Mouse (Mus musculus) midbrain, postnatal 0 days (tissue): ENCODE results near the gene Zc3h7b. TPM values are rescaled to one million over a fixed set of nuclear protein-coding genes. Genes with fewer than 3 reads are reported as not detected.

Experiments used
- ATAC-seq: fragments of 200-750 bp; cut with Nextera tagmentation; 2 replicates; pipeline ENCODE4 v1.8.0; 2017; ENCODE audit warnings: moderate number of reproducible peaks, mild to moderate bottlenecking, moderate TSS enrichment, moderate library complexity; ENCODE audit not compliant: low FRiP score
- DNase-seq: peaks from one replicate; pipeline ENCODE4 v3.0.0-alpha.2; 2015; ENCODE audit warnings: low spot score
- H3K27ac ChIP-seq: fragments of 300-500 bp; sonication (generic); 2 replicates; pipeline ENCODE4 v1.5.1; 2014; ENCODE audit warnings: low read depth, mild to moderate bottlenecking, low read length, mixed read lengths
- H3K27me3 ChIP-seq: fragments of 300-500 bp; sonication (generic); 2 replicates; pipeline ENCODE4 v1.6.1; 2014; ENCODE audit warnings: low read length, control low read depth, mixed read lengths; ENCODE audit not compliant: insufficient read depth
- H3K36me3 ChIP-seq: fragments of 300-500 bp; sonication (generic); 2 replicates; pipeline ENCODE4 v1.6.1; 2014; ENCODE audit warnings: low read length, control low read depth, mixed read lengths; ENCODE audit not compliant: insufficient read depth
- H3K4me1 ChIP-seq: fragments of 300-500 bp; sonication (generic); 2 replicates; pipeline ENCODE4 v1.6.1; 2014; ENCODE audit warnings: mild to moderate bottlenecking, control low read depth, antibody characterized with exemption, low read length, mixed read lengths; ENCODE audit not compliant: insufficient read depth
- H3K4me2 ChIP-seq: fragments of 300-500 bp; sonication (generic); 2 replicates; pipeline ENCODE4 v1.6.1; 2014; ENCODE audit warnings: low read depth, mild to moderate bottlenecking, low read length, mixed read lengths; ENCODE audit not compliant: poor library complexity, severe bottlenecking
- H3K4me3 ChIP-seq: fragments of 300-500 bp; sonication (generic); 2 replicates; pipeline ENCODE4 v1.5.1; 2014; ENCODE audit warnings: low read depth, mild to moderate bottlenecking, low read length, moderate library complexity
- H3K9ac ChIP-seq: fragments of 300-500 bp; sonication (generic); replicated peaks from 2 replicates; pipeline ENCODE4 v1.6.1; 2014; ENCODE audit warnings: mild to moderate bottlenecking, low read length, moderate library complexity, mixed read lengths; ENCODE audit not compliant: poor library complexity, severe bottlenecking
- H3K9me3 ChIP-seq: fragments of 300-500 bp; sonication (generic); 2 replicates; pipeline ENCODE4 v1.6.1; 2016; ENCODE audit warnings: low read length, control low read depth
- CTCF ChIP-seq: IDR thresholded peaks from 2 replicates; pipeline ENCODE4 v1.5.1; 2016; ENCODE audit warnings: antibody characterized with exemption, mild to moderate bottlenecking
- WGBS: fragments of 180-500 bp; shearing (Covaris S2); extraction: QIAGEN DNeasy Blood & Tissue Kit; methylation state at CpG from one replicate; pipeline ENCODE4 v1.1.7; 2014; 5-methylcytosine and 5-hydroxymethylcytosine counted together
- polyA plus RNA-seq: library from polyadenylated mRNA; unstranded; fragments of >200 nt; fragmentation: Nextera tagmentation; extraction: Ambion mirVana; gene quantifications from 2 replicates; pipeline ENCODE4 v1.2.1, GENCODE M21; 2015
- total RNA-seq: library from RNA; depleted of rRNA; stranded (reverse); fragments of >200 nt; gene quantifications from 2 replicates; pipeline ENCODE4 v1.2.3, GENCODE M21; 2014

The Zc3h7b gene
- total and polyA plus RNA-seq, 2 experiments from 2014 or later = 43.9 to 154 TPM

DNA sequence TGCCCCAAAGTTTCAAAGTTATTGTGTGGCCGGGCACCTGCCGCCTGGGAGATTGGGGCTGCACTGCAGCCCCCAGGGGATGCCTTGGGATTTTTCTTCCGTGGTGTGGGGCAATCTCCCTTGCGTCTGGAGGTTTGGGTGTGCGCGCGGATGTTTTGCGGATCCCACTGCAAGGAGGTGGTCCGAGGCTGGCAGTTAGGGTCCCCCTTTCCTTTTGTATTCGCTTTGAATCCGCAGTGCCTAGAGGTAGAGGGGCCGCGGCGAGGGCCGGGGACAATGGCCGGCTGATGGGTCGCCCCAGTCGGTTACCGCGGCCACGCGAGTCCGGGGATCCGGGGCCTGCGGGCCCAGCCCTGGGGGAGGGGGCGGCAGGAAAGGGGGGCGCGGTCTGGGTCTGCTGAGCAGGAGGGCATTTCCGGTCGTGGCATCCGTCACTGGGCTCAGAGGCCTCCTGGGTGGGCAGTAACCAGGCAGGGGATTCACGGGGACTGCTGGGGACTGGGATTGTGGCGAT lies 801 bp downstream of the Zc3h7b start:
- 2% methylated on average over 33 of the region's 33 CpGs for WGBS
- peaks cover 3% of the 10 kb centered on the region; the same call in 1 of the 2 replicates for H3K4me1 ChIP-seq
- DNase-seq (peak; percentile 80), ATAC-seq (peak; percentile 80)
- TF ChIP-seq CTCF = no peak
- H3K4me2 ChIP-seq = peak overlapping the region; percentile 85
- peak overlapping the region; percentile 99 for H3K9ac ChIP-seq
- H3K27me3 ChIP-seq = no peaks in the 10 kb centered on the region
- H3K4me3 ChIP-seq = peak overlapping the region; percentile 97
- no peaks in the 10 kb centered on the region for H3K36me3 ChIP-seq
- H3K27ac ChIP-seq = peak overlapping the region; percentile 95
- H3K9me3 ChIP-seq = no peaks in the 10 kb centered on the region

DNA sequence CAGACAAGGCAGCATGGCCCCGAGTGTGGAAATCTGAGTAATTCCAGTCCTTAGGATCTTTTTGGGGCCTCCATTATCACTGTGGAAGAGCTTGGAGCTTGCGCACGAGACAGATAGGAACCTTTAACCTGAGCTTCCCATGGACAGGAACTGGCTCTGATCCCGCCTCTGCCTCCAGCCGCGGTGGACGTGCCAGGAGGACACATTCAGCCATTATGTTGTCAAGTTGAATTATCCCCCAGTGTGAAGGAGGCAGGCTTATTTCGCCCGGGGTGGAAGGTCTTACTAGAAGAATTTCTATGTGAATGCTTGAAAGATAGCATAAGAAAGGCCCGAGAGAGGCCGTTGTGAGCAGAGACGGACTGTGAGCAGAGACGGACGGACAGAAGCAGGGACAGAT lies 4.9 kb downstream of the Zc3h7b start:
- Histone ChIP-seq H3K27me3 (no peaks in the 10 kb centered on the region), H3K4me1 (peaks cover 3% of the 10 kb centered on the region; the same call in 1 of the 2 replicates), H3K9me3 (no peaks in the 10 kb centered on the region), H3K9ac (no peak overlapping the region), H3K36me3 (peaks cover 5% of the 10 kb centered on the region; the same call in 1 of the 2 replicates), H3K27ac (no peak overlapping the region), H3K4me3 (no peak overlapping the region), H3K4me2 (no peak overlapping the region)
- ATAC-seq (no peak), DNase-seq (no peak)
- TF ChIP-seq CTCF = no peak
- WGBS = 26% methylated on average over 14 of the region's 14 CpGs

DNA sequence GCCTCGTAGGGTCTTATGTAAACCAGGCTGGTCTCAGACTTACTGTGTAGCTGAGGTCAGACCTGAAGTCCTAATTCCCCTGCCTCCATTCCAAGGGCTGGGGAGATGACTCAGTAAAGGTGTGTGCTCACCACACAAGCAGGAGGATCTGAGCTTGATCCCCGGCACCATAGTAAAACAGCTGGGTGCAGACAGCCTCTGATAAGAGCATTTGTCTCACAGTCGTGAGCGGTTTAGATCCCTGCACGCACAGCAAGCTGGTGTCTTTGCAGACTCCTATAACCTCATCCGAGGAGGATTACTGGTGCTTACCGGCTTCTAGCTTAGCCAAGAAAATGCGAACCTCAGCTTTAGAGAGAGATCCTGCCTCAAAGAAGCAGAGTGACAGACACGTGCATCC lies 8.8 kb downstream of the Zc3h7b start:
- Histone ChIP-seq H3K4me2 (no peak overlapping the region), H3K27ac (no peak overlapping the region), H3K36me3 (peaks cover 7% of the 10 kb centered on the region; the same call in 1 of the 2 replicates), H3K27me3 (no peaks in the 10 kb centered on the region), H3K4me3 (no peak overlapping the region), H3K9me3 (no peaks in the 10 kb centered on the region), H3K9ac (no peak overlapping the region), H3K4me1 (no peaks in the 10 kb centered on the region)
- no peak for DNase-seq
- ATAC-seq = no peak
- 94% methylated on average over 9 of the region's 9 CpGs for WGBS
- no peak for TF ChIP-seq CTCF

DNA sequence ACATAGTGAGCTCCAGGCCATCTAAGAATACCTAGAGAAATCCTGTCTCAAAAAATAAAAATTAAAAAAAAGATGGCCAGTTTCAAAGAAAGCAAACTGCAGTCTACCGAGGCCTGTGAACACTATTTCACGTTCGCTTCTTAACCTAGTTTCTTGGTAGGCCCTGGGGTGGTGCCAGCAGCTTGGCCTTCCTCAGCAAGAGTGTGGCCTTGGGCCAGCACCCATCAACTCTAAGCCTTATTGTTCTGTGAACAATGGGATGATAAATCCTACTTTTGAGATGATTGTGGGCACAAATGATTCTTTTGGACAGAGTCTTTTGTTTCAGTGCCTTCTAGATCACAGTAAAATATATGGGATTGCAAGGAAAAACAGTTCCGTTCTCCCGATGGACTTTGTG lies 13.8 kb downstream of the Zc3h7b start:
- Histone ChIP-seq H3K4me3 (no peak overlapping the region), H3K4me1 (no peaks in the 10 kb centered on the region), H3K27ac (no peak overlapping the region), H3K27me3 (no peaks in the 10 kb centered on the region), H3K9me3 (no peaks in the 10 kb centered on the region), H3K9ac (no peak overlapping the region), H3K4me2 (no peak overlapping the region), H3K36me3 (peaks cover 2% of the 10 kb centered on the region; the same call in 1 of the 2 replicates)
- DNase-seq (no peak), ATAC-seq (no peak)
- WGBS = 76% methylated on average over 5 of the region's 5 CpGs
- TF ChIP-seq CTCF = no peak

DNA sequence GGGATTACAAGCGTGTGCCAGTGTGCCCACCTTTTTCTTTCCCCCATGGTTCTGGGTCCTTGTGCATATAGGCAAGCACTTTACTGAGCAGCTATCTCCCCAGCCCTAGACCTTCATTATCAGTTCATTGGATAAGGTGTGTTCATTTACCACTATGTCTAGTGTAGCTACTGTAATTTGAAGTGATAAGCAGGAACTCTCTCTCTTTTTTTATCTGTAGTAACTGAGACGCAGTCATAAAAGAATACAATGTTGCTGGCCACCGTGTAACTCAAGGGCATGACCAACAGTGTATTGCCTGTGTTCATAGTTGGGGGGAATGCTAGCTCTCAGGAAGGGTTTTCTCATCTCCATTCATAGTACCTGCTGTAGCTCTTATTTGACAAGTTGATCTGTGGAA lies 14.7 kb downstream of the Zc3h7b start:
- Histone ChIP-seq H3K4me3 (no peak overlapping the region), H3K27me3 (no peaks in the 10 kb centered on the region), H3K4me1 (no peaks in the 10 kb centered on the region), H3K27ac (no peak overlapping the region), H3K9ac (no peak overlapping the region), H3K36me3 (peaks cover 2% of the 10 kb centered on the region; the same call in 1 of the 2 replicates), H3K9me3 (no peaks in the 10 kb centered on the region), H3K4me2 (no peak overlapping the region)
- 90% methylated on average over 3 of the region's 3 CpGs for WGBS
- ATAC-seq = no peak
- no peak for TF ChIP-seq CTCF
- no peak for DNase-seq

DNA sequence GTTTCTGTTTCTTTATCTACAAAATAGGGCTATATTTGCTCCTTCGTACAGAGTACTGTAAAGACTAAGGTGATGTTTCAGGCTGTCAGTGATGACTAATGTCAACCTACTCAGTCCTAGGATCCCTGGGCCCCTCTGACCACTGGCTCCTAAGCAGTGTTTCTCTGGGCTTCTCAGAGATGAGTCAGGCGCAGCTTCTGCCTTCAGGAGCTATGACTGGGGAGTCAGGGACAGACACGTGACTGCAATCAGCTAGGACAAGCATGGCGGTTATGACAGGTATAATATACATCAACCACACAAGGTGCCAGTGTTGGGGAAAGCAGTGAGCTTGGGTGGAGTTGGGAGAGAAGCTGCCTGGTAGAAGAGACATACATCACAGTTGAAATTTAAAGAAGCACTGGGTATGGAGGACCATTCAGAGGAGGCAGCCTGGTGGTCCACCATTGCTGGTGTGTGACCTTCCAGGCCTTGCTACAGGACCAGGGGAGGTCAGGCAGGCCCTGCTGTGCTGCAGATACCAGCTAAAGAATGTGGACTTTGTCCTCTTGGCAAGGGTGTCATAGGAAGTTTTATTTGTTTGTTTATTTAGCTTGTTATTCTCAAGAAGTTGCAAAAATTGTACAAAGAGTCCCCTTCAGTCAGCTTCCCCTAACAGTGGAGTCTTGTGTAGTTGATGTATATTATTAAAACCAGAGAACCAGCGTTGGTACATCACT lies 15.7 kb downstream of the Zc3h7b start:
- H3K4me1 ChIP-seq = no peaks in the 10 kb centered on the region
- H3K4me3 ChIP-seq = no peak overlapping the region
- no peaks in the 10 kb centered on the region; the same call in 1 of the 2 replicates for H3K36me3 ChIP-seq
- no peaks in the 10 kb centered on the region for H3K27me3 ChIP-seq
- no peak overlapping the region for H3K9ac ChIP-seq
- WGBS = 95% methylated on average over 5 of the region's 5 CpGs
- no peaks in the 10 kb centered on the region for H3K9me3 ChIP-seq
- ATAC-seq = no peak
- DNase-seq = no peak
- H3K27ac ChIP-seq = no peak overlapping the region
- no peak for TF ChIP-seq CTCF
- H3K4me2 ChIP-seq = no peak overlapping the region
